Mouse (Mus musculus): Measurements from ENCODE around the gene Wipf3.

Wipf3 gene

DNA sequence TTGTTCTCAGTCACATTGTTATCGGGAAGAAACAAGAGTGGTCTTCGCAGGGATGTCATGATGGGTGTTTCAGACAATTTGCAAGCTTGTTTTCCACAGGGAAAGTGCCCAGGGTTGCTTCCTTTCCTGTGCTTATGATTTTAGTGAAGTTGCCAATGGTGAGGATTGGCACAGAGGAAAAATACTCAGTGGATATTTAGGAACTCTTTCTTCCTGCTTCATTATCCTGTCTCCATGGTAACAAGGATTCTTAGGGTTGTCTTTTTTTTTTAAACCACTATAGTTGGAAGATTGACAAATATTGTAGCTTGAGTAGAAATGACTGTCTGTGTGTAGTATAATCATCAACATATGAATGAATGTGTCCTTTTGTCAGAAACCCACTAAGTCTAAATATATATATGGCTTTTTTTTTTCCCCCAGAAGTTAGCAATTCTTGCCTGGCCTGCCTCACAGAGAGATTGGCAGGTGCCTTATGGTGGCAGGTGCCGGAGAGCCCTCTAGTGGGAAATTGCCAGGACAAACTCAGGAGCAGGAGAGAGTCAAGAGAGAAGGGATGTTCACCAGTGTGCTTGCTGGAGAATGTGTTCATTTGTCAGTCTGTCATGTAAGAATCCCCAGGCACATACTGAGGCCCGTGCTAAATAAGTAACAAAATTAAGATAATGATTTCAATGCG is 49.4 kb downstream of the Wipf3 start:
- no peak for DNase-seq

- DNase-seq = no peak
These were observed 52.1 kb downstream of the Wipf3 start for GRCm38 (mm10) chr6:54481390-54482112.

GRCm38 (mm10) chr6:54485000-54485399 is 55.6 kb downstream of the Wipf3 start:
- no peak for DNase-seq

- DNase-seq = no peak
These were observed 56.1 kb downstream of the Wipf3 start for GRCm38 (mm10) chr6:54485435-54485901.

DNA sequence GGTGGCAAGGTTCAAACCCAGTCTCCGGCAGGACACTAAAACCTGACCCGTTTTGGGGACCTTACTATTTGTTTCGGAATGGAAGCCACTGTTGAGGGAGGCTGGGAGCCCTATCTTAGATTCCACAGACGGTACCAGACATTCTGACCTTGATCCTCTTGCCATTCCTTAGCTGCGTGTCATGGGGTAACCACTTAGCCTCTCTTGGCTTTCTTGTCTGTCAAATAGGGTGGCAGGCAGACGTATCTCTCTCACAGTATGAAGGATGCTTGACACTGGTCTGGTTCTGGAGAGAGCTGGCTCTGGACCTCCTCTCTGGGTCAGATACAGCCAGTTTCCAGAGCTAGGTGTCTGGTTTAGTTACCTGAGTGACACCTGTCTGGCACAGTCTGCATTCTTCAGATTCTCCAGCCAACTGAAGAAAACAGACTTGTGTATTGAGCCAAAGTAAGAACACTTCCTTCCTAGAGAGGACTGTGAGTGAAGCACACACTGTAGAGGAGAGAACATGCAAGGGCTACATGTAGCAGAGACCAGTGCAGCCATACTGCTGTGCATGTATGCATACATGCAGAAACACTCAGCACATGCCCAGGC is 56.7 kb downstream of the Wipf3 start:
- no peak for DNase-seq

DNA sequence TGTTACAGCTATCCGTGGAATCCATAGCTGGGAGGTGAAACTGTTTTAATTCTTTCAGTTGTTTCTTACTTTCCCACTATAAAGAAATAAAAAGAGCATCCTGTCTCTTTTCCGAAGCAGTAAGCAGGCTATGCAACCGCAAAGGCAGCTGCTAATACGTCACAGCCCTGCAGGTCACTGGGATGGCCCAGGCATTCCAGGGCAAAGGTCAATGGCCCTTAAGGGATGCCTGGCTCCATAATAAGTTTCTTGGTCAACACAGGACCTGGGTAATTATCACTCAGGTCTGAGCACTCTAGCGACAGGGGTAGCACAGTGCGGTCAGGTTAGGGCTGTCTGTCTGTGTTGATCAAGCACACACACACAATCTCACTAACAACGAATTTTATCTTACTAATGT is 61.7 kb downstream of the Wipf3 start:
- peak; percentile 19 for DNase-seq

DNA sequence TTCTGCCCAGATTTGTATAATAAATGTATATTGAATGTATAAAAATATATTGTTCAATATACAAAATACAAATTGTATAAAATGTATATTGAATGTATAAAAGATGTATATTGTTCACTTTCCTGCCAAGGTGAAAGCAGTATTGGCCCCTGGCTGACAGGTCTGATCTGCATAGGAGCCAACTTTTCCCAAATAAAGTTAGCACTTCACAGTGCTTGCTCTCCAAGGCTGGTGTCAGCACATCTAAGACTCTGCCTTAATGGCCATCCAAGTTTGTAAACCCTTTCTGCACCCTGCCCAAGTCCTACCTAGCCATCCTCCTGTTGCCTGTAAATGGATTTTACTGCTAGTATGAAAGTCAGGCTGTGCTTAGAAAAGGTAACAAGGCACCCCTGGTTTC is 64.7 kb downstream of the Wipf3 start:
- no peak for DNase-seq

- no peak for DNase-seq
These were observed 65.4 kb downstream of the Wipf3 start for GRCm38 (mm10) chr6:54494612-54495398.

DNA sequence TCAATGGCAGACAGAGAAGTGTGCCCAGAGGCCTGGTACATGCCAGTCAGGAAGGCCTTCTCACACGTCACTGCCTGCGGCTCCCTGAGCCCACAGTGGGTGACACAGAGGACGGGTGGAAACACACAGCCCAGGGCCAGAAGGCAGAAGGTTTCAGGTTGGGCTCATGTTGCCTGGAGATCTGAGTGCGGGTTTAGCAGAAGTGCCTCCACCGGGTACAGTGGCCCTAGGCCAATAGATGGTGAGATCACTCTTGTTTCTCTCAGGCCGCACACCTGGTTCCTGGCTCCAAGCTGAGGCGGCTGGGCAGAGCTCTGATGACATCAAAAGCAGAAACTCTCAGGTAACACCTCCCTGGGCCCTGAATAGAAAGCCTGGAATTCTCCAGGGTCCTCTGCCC is 66.8 kb downstream of the Wipf3 start:
- DNase-seq = no peak

DNA sequence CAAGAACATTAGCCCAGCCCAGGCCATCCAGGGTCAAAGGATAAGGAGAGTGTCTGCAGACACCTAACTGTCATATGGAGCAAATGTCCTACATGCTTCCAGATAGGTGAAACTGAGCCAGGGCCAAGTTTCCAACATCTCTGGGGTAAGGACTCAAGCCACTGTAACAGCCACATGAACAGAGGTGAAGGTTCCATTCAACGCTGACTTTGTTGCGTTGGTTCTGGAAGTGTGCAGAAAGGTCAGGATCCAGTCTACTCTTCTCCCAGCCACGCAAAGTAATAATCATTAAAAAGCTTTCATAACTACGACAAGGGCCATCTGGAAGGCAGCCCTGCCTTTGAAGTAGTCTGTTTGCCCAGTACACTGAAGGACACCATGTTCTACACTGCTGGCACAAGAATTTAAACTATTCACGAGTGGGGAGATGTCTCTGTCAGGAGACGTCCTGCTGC is 73.3 kb downstream of the Wipf3 start:
- DNase-seq = no peak

GRCm38 (mm10) chr6:54506318-54506717 is 76.9 kb downstream of the Wipf3 start:
- no peak for DNase-seq

GRCm38 (mm10) chr6:54507002-54507401 is 77.6 kb downstream of the Wipf3 start:
- no peak for DNase-seq

GRCm38 (mm10) chr6:54507808-54508207 is 78.4 kb downstream of the Wipf3 start:
- DNase-seq = no peak

DNA sequence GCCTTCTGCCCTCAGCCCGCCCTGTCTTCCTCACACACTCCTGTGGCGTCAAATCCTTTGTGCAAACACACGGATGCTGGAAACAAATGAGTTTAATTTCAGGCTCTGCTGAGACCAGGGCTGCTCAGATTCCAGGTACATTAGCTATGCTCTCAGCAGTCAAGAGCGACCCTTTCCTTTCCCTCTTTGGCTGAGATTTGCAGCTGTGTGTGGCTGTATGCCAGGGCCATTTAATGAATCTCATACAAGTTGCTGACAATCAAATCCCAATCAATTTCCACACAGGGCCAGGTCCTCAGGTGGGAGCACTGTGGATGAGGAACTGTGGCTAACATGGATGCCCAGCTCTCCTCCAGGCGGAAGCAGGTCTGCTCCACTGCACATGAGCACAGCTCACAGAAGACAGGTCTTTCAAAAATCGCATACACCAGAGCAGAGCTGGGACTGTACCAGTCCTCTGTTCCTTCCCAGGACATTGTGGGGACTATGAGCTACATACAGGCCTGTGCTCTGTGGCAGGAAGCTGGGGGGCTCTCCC is 78.9 kb downstream of the Wipf3 start:
- no peak for DNase-seq

DNA sequence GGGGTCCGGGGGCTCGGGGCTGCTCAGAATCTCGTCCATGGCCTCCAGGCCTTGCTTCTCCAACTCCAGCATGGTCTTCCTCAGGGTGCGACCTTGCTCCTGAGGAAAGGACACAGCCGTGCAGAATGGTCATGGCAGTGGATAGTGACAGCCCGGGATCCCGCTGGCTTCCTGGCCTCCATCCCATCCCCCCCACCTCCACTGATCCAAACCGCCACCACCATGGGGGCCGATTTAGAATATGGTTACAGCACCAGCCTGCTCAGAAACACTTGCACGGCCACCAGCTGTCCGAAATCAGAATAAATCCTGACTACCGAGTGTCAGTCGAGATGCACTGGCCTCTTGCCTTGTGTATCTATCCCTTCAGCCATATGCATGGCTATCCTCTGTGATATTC is 79.9 kb downstream of the Wipf3 start:
- no peak for DNase-seq

DNA sequence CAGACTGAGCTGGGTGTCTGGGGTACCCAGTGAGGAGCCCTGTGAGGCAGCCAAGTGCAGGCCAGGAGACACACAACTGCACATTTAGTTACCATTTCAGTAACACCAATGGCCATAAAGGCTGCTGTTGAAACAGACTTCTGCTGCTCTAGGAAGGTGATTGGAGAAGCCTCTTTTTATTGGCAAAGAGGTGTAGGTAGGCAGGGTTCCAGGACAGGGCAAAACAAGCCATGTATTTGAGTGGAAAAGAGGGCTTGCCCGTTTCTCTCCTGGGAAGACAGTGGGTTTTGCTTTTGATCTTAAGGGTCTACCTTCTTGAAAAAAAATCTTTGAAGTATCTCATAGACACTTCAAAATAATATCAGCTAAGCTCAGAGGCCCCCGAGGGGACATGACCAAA is 82.9 kb downstream of the Wipf3 start:
- DNase-seq = no peak

DNA sequence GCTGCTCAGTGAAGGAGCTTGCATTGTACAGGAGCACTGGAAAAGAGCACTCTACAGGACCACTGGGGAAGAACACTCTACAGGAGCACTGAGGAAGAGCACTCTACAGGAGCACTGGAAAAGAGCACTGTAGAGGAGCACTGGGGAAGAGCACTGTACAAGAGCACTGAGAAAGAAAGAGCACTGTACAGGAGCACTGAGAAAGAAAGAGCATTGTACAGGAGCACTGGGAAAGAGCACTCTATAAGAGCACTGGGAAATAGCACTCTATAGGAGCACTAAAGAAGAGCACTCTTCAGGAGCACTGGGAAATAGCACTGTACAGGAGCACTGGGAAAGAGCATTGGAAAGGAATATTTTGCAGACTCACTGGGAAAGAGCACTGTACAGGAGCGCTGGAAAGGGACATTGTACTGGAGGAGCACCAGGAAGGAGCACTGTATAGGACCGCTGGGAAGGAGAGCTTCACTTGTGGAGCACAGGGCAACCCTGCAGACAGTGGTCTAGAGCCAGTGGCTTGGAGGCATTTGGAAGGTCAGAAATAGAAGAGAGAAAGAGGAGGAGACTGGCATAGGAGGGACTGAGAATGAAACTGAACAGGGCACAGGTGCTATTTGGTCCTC is 87.2 kb downstream of the Wipf3 start:
- DNase-seq = no peak

DNA sequence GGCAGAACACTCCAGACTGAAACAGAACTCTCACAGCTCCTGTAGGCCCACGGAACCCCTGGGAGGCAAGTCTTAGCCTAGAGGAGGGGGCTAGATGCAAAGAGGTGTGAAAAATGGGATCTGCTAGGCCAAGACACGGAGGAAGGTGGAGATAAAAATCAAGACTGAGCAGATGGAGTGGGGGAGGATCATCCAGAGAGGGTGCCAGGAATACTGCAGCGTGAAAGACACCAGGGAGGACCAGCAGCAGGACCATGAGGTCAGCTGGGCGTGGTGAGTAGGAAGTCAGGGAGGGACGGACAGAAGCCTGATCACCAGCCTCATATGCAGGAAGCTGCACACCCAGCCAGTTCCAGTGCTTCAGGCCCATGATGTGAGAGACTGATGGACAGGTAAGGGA is 89.4 kb downstream of the Wipf3 start:
- no peak for DNase-seq

DNA sequence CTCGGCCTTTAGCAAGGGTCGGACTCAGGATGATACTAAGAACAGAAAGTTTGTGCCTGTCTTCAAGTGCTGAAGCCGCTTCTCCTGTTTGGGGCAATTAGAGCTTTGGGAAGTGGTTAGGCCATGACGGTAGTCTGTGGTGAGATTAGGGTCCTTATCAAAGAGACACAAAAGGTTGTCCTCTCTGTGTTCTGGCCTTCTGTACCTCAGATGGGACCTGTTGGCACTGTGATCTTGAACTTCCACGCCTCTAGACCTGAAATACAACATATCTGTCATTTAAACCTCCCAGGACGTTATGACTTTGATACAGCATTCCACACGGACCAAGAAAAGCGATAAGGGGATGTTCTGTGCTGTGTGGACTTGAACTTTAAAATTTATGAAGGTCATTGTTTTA is 99.3 kb downstream of the Wipf3 start:
- no peak for DNase-seq

DNA sequence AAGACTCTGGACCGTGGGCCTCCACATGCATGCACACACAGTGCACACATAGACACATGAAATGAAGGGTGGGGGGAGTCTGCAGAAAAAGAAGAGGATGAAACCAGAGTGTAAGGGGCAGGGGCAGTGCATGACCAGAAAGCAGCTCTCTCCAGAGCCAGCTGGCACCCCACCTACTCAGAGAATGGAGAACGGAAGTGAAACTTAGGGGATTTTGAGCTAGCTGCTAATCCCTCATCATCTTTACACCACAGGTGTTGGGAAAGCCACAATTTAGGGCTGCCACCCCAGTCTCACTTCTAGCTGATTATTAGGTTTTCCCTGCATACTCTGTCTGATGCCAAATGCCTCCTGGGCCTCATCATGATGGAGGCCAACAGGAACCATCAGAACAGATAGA is 100.8 kb downstream of the Wipf3 start:
- DNase-seq = no peak

DNA sequence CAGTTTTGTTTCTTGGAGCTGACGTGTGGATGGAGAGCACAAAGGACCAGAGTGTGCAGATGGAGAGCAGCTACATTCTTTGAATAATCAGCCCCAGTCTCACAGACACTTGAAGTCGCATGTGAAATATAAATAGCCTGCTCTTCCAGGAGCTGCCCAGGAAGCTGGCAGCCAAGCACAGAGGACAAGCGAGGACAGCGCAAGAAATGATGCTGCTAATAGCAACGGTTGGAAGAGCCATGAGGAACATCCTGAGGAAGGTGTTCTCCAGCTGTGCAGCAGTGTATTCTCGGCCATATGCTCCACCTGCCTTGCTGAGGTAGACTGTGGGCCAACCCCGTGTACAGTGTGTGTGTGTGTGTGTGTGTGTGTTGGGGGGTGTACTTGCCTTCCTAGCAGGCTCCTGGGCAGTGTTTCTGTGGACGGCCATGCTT is 101.7 kb downstream of the Wipf3 start:
- DNase-seq = no peak

DNA sequence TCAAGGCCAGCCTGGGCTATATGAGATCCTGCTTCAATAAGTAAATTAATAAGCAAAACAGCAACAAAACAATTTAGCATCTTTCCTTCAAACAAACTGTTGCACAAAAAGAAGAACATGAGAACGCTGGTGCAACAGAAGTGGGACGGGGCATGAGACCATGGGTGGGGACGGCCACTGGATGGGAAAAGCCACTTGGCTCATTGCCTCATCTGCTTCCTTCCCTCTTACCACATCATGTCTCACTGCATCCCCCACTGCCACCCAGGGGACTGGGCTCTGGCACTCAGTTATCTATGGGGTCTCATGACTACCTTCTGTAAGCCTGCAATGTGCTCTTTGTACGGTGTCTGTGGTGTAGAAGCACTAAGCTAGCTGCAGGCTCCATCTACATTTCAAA is 106.1 kb downstream of the Wipf3 start:
- DNase-seq = no peak

DNA sequence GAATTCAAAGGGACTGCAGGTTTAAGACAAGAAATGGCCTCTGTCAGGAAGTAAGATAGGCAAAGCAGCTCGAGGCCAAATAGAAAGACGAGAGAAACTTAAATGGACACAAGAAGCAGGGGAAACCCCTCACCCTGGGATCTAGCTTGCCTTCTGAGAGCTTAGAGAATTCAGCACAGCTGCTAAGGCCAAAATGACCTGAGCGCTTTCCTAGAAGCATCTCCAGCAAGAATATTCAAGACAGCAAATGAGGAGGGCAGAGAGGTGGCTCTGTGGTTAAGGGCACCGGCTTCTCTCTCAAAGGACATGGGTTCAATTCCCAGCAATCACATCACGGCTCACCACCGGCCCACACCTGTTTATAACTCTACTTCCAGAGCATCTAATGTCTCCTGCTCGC is 107.7 kb downstream of the Wipf3 start:
- DNase-seq = no peak

Measured in kidney, adult 11 months (tissue).